Mouse (Mus musculus): ENCODE results near the gene Zfp597. TPM values are rescaled to one million over a fixed set of nuclear protein-coding genes. Genes with fewer than 3 reads are reported as not detected.

Zfp597 gene
- polyA plus RNA-seq, 1 experiment from 2014 or later: 6.4 TPM

DNA sequence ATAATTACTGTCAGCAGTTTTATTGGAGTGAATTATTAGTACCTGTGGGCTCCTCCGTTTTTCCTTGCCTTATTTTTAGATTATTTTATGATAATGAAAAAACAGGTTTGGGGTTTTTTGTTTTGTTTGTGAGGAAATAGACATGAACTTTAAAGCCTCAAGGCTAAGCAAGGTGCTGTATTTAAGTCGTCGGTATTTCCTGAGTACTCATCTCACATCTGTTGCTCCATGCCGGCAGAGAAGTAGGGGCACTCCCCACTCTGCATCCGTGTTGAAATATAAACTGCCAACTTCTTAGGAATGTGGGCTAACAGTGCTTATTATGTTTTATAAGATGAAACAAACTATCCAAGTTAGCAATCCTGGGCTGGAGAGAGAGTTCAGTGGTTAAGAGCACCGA lies 11.7 kb upstream of the Zfp597 start:
- Histone ChIP-seq H3K4me1 (no peaks in the 10 kb centered on the region), H3K4me3 (no peak overlapping the region), H3K36me3 (peaks cover 65% of the 10 kb centered on the region), H3K4me2 (replicated peaks) (no peak overlapping the region), H3K27ac (no peak overlapping the region), H3K9ac (no peak overlapping the region), H3K9me3 (no peaks in the 10 kb centered on the region), H3K27me3 (no peaks in the 10 kb centered on the region)
- WGBS: 84% methylated on average over 6 of the region's 6 CpGs
- ATAC-seq (ENCODE audit: low FRiP score, low read depth): no peak

GRCm38 (mm10) chr16:3895173-3895792 lies 10.9 kb upstream of the Zfp597 start:
- H3K4me2 ChIP-seq (replicated peaks): no peak overlapping the region
- no peaks in the 10 kb centered on the region for H3K4me1 ChIP-seq
- H3K36me3 ChIP-seq: peaks cover 57% of the 10 kb centered on the region
- no peak overlapping the region for H3K4me3 ChIP-seq
- H3K27ac ChIP-seq: no peak overlapping the region
- WGBS: 70% methylated on average over 9 of the region's 9 CpGs
- no peak overlapping the region for H3K9ac ChIP-seq
- H3K9me3 ChIP-seq: no peaks in the 10 kb centered on the region
- no peaks in the 10 kb centered on the region for H3K27me3 ChIP-seq
- ATAC-seq (ENCODE audit: low FRiP score, low read depth): no peak

DNA sequence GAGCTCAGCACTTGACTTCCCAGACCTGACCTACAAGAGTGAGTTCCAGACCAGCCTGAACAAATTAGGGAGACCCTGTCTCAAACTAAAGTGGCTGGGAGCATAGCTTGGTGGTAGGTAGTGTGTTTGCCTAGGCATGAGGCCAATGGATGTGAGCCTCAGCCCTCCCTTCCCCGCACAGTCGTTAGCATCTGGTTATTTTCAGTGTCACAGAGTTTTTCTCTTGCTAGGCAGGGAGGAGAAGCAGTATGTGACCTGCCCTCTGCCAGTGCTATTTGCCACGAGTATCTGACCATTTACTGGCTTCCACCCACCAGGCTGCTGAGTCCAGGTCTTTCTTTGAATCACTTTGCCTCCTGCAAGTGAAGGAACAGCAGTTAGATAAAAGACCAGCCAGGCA lies 9.4 kb upstream of the Zfp597 start:
- 58% methylated on average over 3 of the region's 3 CpGs for WGBS

GRCm38 (mm10) chr16:3891621-3892295 lies 7.4 kb upstream of the Zfp597 start:
- H3K4me3 ChIP-seq: no peak overlapping the region
- H3K9me3 ChIP-seq: no peaks in the 10 kb centered on the region
- H3K27ac ChIP-seq: no peak overlapping the region
- no peaks in the 10 kb centered on the region for H3K27me3 ChIP-seq
- no peaks in the 10 kb centered on the region for H3K4me1 ChIP-seq
- no peak for ATAC-seq (ENCODE audit: low FRiP score, low read depth)
- no peak overlapping the region for H3K9ac ChIP-seq
- H3K4me2 ChIP-seq (replicated peaks): no peak overlapping the region
- peaks cover 26% of the 10 kb centered on the region for H3K36me3 ChIP-seq
- 94% methylated on average over 14 of the region's 14 CpGs for WGBS

More for the DNA sequence above, 9.4 kb upstream of the Zfp597 start:
- Histone ChIP-seq H3K36me3 (peaks cover 42% of the 10 kb centered on the region), H3K9me3 (no peaks in the 10 kb centered on the region), H3K27me3 (no peaks in the 10 kb centered on the region), H3K27ac (no peak overlapping the region), H3K4me2 (replicated peaks) (no peak overlapping the region), H3K4me3 (no peak overlapping the region), H3K4me1 (no peaks in the 10 kb centered on the region), H3K9ac (no peak overlapping the region)
- ATAC-seq (ENCODE audit: low FRiP score, low read depth): no peak

DNA sequence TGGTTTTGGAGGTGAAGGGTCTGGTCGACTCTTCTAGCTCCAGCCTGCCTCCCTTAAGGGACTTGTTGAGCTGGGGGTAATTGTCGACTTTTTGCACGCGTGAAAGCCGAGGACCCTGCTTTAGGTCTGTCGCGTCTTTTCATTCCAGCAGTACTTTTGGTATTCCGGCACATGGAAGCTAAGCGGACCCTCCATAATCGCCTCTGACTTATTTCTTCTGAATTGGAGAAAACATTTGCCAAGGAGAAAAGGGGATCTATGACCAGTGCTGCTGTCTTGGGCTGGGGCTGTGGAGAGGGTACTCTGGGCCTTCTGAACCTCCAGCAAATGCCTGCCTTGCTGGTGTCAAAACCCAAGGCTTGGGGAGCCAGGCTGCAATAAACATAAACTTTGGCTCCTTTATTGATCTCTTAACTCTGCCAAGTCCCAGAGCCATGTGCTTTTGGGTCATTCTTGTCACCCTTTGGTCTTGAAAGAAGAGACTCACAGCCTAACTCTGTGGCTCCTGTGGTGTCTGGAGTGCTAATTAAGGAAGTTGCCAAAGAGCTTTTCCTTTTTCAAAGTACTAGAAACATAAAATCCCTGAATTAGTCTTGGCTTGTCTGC lies 807 bp upstream of the Zfp597 start:
- Histone ChIP-seq H3K36me3 (peaks cover 9% of the 10 kb centered on the region; the same call in 1 of the 2 replicates), H3K27me3 (no peaks in the 10 kb centered on the region), H3K4me2 (replicated peaks) (peak overlapping the region; percentile 78), H3K9me3 (no peaks in the 10 kb centered on the region), H3K4me1 (peaks cover 16% of the 10 kb centered on the region), H3K27ac (peak overlapping the region; percentile 66; the same call in 1 of the 2 replicates), H3K4me3 (peak overlapping the region; percentile 87), H3K9ac (peak overlapping the region; percentile 86)
- WGBS: 2% methylated on average over 10 of the region's 10 CpGs
- ATAC-seq (ENCODE audit: low FRiP score, low read depth): no peak

DNA sequence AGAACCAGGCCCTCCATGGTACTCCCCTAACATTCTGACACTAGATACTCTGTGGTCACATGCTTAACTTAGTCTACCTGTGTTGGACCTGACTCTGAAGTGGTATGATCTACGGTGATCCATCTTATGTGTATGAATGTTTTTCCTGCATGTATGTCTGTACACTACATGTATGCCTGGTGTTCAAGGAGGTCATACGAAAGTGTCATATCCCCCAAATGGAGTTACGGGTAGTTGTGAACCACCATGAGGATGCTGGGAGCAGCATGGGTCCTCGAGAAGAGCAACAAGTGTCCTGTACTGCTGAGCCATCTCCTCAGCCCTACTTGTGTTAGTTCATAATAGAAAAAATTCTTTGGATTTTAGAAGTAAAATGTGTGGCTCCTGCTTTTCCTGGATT lies 8.0 kb downstream of the Zfp597 start:
- peaks cover 11% of the 10 kb centered on the region for H3K4me1 ChIP-seq
- H3K4me2 ChIP-seq (replicated peaks): no peak overlapping the region
- no peaks in the 10 kb centered on the region for H3K9me3 ChIP-seq
- no peak for ATAC-seq (ENCODE audit: low FRiP score, low read depth)
- H3K9ac ChIP-seq: no peak overlapping the region
- no peak overlapping the region for H3K27ac ChIP-seq
- no peak overlapping the region for H3K4me3 ChIP-seq
- H3K36me3 ChIP-seq: peaks cover 22% of the 10 kb centered on the region
- H3K27me3 ChIP-seq: no peaks in the 10 kb centered on the region
- WGBS: 93% methylated on average over 4 of the region's 4 CpGs

DNA sequence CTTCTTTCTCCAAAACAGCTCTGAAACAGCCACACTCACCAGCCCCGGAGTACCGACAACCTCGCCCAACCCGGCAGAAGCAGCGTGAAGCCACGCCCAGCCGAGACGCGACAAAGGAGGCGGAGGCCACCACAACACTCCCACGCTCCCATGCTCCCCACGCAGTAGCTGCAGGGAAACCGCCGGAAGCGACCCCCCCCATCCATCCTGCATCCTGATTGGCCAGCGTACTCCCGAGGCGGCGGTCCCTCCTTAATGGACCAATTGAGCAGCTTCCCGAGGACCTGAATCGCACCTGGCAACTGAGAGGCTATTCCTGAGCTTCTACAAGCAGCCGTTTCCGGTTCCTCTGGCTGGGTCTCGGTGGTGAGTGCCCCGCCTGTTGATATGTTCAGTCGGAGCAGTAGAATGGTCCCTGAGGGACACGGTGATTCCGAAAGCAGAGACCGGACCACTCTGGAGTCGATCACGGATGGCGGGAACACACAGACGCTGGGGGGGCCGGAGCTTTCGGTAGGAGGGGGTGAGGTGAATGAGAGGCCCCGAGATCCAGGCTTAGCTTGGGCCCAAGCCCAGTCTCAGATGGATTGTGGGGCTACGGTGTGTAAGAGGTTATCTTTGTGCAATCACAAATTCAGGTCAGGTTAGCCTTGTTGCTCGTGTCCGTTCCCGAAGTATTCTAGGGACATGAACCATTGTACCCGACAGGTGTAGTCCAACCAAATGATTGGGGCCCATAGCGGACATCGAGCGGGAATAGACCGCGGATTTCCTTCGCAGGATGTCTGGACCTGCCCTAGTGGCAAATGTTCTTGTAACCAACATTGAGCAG lies 11.9 kb downstream of the Zfp597 start, which contains the start of gene Naa60:
Gene Naa60, plus strand, starts transcription at position 160 of the 832 bp plus-strand sequence.
- 4% methylated on average over 47 of the region's 47 CpGs for WGBS
- no peaks in the 10 kb centered on the region for H3K9me3 ChIP-seq

DNA sequence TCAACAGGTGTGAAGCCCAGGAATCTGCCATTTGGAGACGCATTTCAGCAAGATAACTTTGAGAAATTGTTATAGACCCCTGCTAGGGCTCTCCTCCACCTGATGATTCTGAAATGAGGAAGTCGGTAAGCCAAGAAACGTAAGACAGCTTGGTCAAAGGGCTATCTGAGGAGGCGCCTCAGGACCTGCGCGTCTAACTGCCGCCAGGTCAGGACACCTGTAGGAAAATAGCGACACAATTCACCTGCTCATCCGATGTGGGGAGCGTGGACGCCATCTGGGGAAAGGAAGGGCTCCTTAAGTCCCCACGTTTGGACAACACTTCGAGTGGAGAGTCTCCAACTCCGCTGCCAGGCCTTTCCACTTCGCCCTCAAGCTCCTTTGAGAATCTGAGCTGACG lies 12.5 kb downstream of the Zfp597 start:
- ATAC-seq (ENCODE audit: low FRiP score, low read depth): no peak
- Histone ChIP-seq H3K27me3 (no peaks in the 10 kb centered on the region), H3K4me3 (peak overlapping the region; percentile 58), H3K27ac (no peak overlapping the region), H3K4me2 (replicated peaks) (peak overlapping the region; percentile 94), H3K4me1 (peaks cover 14% of the 10 kb centered on the region), H3K36me3 (peaks cover 24% of the 10 kb centered on the region), H3K9me3 (no peaks in the 10 kb centered on the region), H3K9ac (peak overlapping the region; percentile 74)
- WGBS: under 1% methylated on average over 16 of the region's 16 CpGs

More for the DNA sequence above, 11.9 kb downstream of the Zfp597 start, which contains the start of gene Naa60:
- Histone ChIP-seq H3K9ac (peak within 1 kb of the TSS; percentile 74), H3K4me3 (peak within 1 kb of the TSS; percentile 58), H3K4me2 (replicated peaks) (peak within 1 kb of the TSS; percentile 94), H3K4me1 (peaks cover 14% of the 10 kb centered on the region), H3K27ac (peak within 1 kb of the TSS; percentile 67), H3K36me3 (peaks cover 23% of the 10 kb centered on the region), H3K27me3 (no peaks in the 10 kb centered on the region)
- peak; percentile 99 for ATAC-seq (ENCODE audit: low FRiP score, low read depth)

DNA sequence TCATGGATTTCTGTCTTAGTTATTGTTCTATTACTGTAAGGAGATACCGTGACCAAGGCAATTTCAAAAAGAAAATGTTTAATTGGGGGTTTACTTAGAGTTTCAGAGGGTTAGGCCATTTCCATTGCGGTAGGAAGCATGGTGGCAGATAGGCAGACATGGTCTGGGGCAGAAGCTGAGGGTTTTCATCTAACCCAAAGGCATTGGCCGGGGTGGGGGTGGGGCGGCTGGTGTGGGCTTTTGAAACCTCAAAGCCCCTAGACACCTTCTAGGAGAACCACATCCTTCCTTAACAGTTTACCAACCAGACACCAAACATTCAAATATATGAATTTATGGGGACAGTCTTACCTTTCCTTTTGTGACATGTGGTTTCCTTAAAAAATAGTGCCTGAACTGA lies 25.1 kb downstream of the Zfp597 start:
- Histone ChIP-seq H3K27ac (no peak overlapping the region), H3K27me3 (no peaks in the 10 kb centered on the region), H3K9me3 (no peaks in the 10 kb centered on the region), H3K4me3 (no peak overlapping the region), H3K4me1 (no peaks in the 10 kb centered on the region), H3K36me3 (peaks cover 32% of the 10 kb centered on the region), H3K4me2 (replicated peaks) (no peak overlapping the region), H3K9ac (no peak overlapping the region)
- ATAC-seq (ENCODE audit: low FRiP score, low read depth): no peak
- WGBS: 94% methylated on average over 4 of the region's 4 CpGs

DNA sequence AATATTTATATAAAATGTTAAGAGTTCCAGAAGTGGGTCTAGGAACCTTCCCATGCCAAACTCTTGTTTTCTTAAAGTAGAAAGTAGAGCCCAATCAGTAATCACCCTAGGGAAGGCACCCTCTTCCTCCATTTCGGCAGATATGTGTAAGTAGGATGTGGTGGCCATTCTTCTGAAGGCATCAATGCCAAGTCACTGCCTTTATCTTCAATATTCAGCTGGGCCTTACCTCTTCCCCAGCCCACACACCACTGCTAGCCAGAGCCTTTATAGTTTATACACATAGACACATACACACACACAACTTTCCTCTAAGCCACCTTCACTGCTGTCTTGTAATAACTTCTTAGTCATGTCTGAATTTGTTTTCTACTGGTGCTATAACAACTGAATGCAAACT lies 28.6 kb downstream of the Zfp597 start:
- Histone ChIP-seq H3K27me3 (no peaks in the 10 kb centered on the region), H3K4me1 (no peaks in the 10 kb centered on the region), H3K4me3 (no peak overlapping the region), H3K27ac (no peak overlapping the region), H3K9me3 (no peaks in the 10 kb centered on the region), H3K36me3 (peaks cover 10% of the 10 kb centered on the region), H3K9ac (no peak overlapping the region), H3K4me2 (replicated peaks) (no peak overlapping the region)
- no peak for ATAC-seq (ENCODE audit: low FRiP score, low read depth)
- 89% methylated on average over 1 of the region's 1 CpGs for WGBS

- H3K36me3 ChIP-seq: 0 out of 2 replicates have a peak, but pooled peaks cover 6% of the 10 kb centered on the region
- H3K27me3 ChIP-seq: no peaks in the 10 kb centered on the region
- H3K9me3 ChIP-seq: no peaks in the 10 kb centered on the region
- H3K4me2 ChIP-seq (replicated peaks): no peak overlapping the region
- ATAC-seq (ENCODE audit: low FRiP score, low read depth): no peak
- H3K9ac ChIP-seq: no peak overlapping the region
- H3K4me3 ChIP-seq: no peak overlapping the region
- no peak overlapping the region for H3K27ac ChIP-seq
- H3K4me1 ChIP-seq: no peaks in the 10 kb centered on the region
- 74% methylated on average over 11 of the region's 11 CpGs for WGBS
Measured at GRCm38 (mm10) chr16:3854437-3855182, 29.8 kb downstream of the Zfp597 start.
